Mouse (Mus musculus) midbrain, embryonic 16.5 days (tissue): ENCODE measurements around the gene Cd3eap. TPM values are rescaled to one million over a fixed set of nuclear protein-coding genes. Genes with fewer than 3 reads are reported as not detected.

Experiments
- ATAC-seq: fragments of 200-750 bp; cut with Nextera tagmentation; 2 replicates; pipeline ENCODE4 v1.8.0; 2017; ENCODE audit warnings: moderate TSS enrichment
- H3K27ac ChIP-seq: fragments of 300-500 bp; sonication (generic); 2 replicates; pipeline ENCODE4 v1.5.1; 2014; ENCODE audit warnings: mild to moderate bottlenecking, low read length, mixed read lengths
- H3K27me3 ChIP-seq: fragments of 300-500 bp; sonication (generic); 2 replicates; pipeline ENCODE4 v1.6.1; 2014; ENCODE audit warnings: low read depth, low read length, mixed read lengths; ENCODE audit not compliant: control insufficient read depth, insufficient read depth
- H3K36me3 ChIP-seq: fragments of 300-500 bp; sonication (generic); 2 replicates; pipeline ENCODE4 v1.6.1; 2014; ENCODE audit warnings: mild to moderate bottlenecking, low read length, moderate library complexity, mixed read lengths; ENCODE audit not compliant: control insufficient read depth, insufficient read depth
- H3K4me1 ChIP-seq: fragments of 300-500 bp; sonication (generic); 2 replicates; pipeline ENCODE4 v1.6.1; 2014; ENCODE audit warnings: mild to moderate bottlenecking, low read length, mixed read lengths; ENCODE audit not compliant: control insufficient read depth, insufficient read depth
- H3K4me2 ChIP-seq: fragments of 300-500 bp; sonication (generic); 2 replicates; pipeline ENCODE4 v1.6.1; 2014; ENCODE audit warnings: mild to moderate bottlenecking, low read length, mixed read lengths
- H3K4me3 ChIP-seq: fragments of 300-500 bp; sonication (generic); 2 replicates; pipeline ENCODE4 v1.5.1; 2014; ENCODE audit warnings: low read depth, mild to moderate bottlenecking, low read length, moderate library complexity, mixed read lengths
- H3K9ac ChIP-seq: fragments of 300-500 bp; sonication (generic); 2 replicates; pipeline ENCODE4 v1.6.1; 2014; ENCODE audit warnings: low read depth, low read length, mixed read lengths
- H3K9me3 ChIP-seq: fragments of 300-500 bp; sonication (generic); replicated peaks from 2 replicates; pipeline ENCODE4 v1.6.1; 2014; ENCODE audit warnings: mild to moderate bottlenecking, low read length, mixed read lengths; ENCODE audit not compliant: control insufficient read depth, poor library complexity, severe bottlenecking
- WGBS: fragments of 180-500 bp; shearing (Covaris S2); extraction: QIAGEN DNeasy Blood & Tissue Kit; methylation state at CpG from one replicate; pipeline ENCODE4 v1.1.7; 2014; 5-methylcytosine and 5-hydroxymethylcytosine counted together
- microRNA counts: library from miRNA; unstranded; fragments of <30 nt; microRNA quantifications from one replicate; lab custom pipeline; 2016
- microRNA-seq: library from miRNA; unstranded; fragments of <30 nt; microRNA quantifications from one replicate; pipeline ENCODE4, GENCODE M21; 2017
- polyA plus RNA-seq: library from polyadenylated mRNA; unstranded; fragments of >200 nt; fragmentation: Nextera tagmentation; extraction: Ambion mirVana; gene quantifications from 2 replicates; pipeline ENCODE4 v1.2.1, GENCODE M21; 2015

Cd3eap gene
- polyA plus RNA-seq, 1 experiment from 2014 or later, result 24.1 TPM

DNA sequence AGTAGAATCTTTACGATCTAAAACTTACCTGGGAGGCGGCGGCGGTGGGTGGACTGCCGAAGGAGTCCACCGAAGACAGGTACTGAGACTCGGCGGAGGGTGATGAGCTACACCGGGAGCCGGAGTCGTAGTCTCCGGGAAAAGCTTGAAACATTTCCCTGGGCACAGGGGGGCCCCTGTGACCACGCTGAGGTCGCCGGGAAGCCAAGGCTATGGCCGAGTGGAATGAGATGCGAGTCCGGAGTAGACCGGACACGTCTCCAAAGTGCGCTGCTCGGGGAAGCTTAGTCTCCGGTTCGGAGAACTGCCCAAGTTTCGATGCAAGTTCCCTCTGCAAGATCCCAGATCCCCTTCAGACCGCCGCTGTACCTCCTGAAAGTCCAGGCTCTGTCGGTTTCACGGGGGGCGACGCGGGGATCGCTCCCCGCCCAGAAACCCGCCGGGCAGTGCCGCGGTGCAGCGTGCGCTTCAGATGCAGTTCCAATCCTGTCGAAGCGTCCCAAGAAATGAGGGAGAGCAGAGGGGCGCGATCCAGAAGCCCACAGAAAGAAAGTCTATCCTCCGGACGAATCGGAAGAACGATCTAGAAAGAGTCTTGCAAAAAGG, 49.9 kb downstream of the Cd3eap start:
- no peaks in the 10 kb centered on the region for H3K36me3 ChIP-seq
- ATAC-seq, result no peak
- H3K9ac ChIP-seq, result peak overlapping the region; percentile 1
- H3K9me3 ChIP-seq, result no peaks in the 10 kb centered on the region
- peaks cover 30% of the 10 kb centered on the region for H3K27me3 ChIP-seq
- H3K27ac ChIP-seq, result no peak overlapping the region
- H3K4me2 ChIP-seq, result peak overlapping the region; percentile 98
- H3K4me1 ChIP-seq, result peaks cover 28% of the 10 kb centered on the region
- H3K4me3 ChIP-seq, result peak overlapping the region; percentile 62
- WGBS, result 2% methylated on average over 48 of the region's 48 CpGs

GRCm38 (mm10) chr7:19308454-19309277, 50.6 kb downstream of the Cd3eap start:
- ATAC-seq, result peak; percentile 86
- peak overlapping the region; percentile 77 for H3K27ac ChIP-seq

DNA sequence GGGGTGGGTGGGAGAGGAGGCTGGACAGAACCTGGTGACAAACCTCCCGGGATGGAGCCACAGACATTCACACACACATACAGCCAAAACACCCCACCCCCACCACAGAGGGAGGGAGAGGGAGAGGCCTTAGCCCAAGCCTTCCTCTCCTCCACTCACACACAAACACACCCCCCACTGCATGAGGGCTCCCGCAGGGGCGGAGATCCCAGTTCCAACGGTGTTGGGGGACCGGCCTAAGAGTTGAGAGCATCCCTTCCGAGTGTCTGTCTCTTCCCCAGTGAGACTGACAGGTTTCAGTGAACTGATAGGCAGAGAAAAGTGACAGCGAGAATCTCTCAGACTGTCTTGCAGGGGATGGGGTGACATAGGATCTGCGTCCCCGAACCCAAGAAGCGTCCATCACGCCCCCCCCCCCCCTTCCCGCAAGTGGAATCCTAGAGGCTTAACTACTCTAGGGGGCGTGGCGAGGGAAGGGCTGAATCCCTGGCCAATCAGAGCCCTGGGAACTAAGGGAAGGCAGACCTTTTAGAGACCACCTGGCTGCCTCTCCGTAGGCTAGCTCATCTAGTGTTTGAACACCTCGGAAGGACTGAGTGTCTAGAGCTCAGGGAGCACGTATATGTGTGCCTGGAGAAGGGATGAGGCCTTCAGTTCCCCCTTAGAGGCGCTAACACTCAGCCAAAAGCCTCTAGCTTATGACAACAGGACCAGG, 51.4 kb downstream of the Cd3eap start:
- Histone ChIP-seq H3K4me1 (peaks cover 34% of the 10 kb centered on the region), H3K27ac (peak overlapping the region; percentile 77), H3K27me3 (peaks cover 41% of the 10 kb centered on the region), H3K4me2 (peak overlapping the region; percentile 98), H3K9ac (peak overlapping the region; percentile 62), H3K4me3 (peak overlapping the region; percentile 62), H3K9me3 (no peaks in the 10 kb centered on the region), H3K36me3 (no peaks in the 10 kb centered on the region)
- ATAC-seq, result peak; percentile 63
- 2% methylated on average over 18 of the region's 18 CpGs for WGBS

More at GRCm38 (mm10) chr7:19308454-19309277, 50.6 kb downstream of the Cd3eap start:
- Histone ChIP-seq H3K9me3 (no peaks in the 10 kb centered on the region), H3K4me2 (peak overlapping the region; percentile 98), H3K9ac (peak overlapping the region; percentile 62), H3K4me3 (peak overlapping the region; percentile 62), H3K4me1 (peaks cover 33% of the 10 kb centered on the region), H3K36me3 (no peaks in the 10 kb centered on the region), H3K27me3 (peaks cover 33% of the 10 kb centered on the region)
- WGBS, result under 1% methylated on average over 58 of the region's 58 CpGs

DNA sequence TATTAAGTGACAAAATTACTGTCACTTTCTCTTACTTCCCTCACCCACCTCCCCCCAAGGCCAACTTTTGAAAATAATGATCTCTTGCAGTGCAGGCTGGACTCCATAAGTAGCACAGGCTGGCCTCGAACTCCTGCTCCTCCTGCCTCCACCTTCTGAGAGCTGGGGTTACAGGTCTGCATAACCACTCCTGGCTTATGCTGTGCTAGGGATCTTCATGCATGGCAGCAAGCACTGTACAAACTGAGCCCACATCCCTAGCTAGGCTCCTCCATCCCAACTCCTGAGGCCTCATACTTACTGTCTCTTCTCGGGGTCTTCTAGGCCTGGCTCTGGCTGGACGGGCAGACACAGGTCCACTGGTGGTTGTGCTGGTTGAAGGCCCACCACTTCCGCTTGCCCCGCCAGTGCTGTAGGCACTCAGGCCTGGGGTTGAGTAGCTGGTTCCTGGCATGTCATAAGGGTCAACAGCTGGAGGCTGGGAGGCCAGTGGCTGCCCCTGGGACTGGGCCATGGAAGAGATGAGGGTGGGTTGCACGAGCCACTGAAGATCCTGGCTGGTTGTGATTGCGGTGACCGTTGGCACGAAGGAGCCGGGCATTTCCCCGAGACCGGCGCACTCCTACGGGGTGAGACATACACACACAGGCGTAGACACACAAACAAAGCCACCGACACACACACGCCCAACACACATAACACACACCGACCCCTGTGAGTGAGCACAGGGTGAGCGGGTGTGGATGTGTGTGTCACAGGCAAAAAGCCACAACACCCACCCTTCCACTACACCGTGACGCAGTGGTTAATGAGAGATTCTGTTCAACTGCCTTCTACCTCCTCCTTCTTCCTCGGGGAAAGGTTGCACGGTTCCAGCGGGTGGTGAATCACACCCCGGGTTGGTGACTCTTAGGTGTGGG, 52.2 kb downstream of the Cd3eap start:
- Histone ChIP-seq H3K27me3 (peaks cover 41% of the 10 kb centered on the region), H3K27ac (no peak overlapping the region), H3K9ac (no peak overlapping the region), H3K4me2 (no peak overlapping the region), H3K4me1 (peaks cover 39% of the 10 kb centered on the region), H3K36me3 (no peaks in the 10 kb centered on the region), H3K9me3 (no peaks in the 10 kb centered on the region), H3K4me3 (no peak overlapping the region)
- no peak for ATAC-seq
- WGBS, result 70% methylated on average over 25 of the region's 25 CpGs

MicroRNAs within 50 kb of the gene (microRNA counts, 519-probe panel; counts per million panel counts)
- microRNA mmu-miR-343 (lab: Ali Mortazavi, UCI), result 386 counts per million, percentile 18 among the panel's probes with 10 or more counts

Small RNAs within 50 kb of the gene (microRNA-seq; reads per million reads assigned to microRNA genes)
- gene Mir343, result not detected

Other genes with a start within 250 kb of the Cd3eap start
- gene Gm4969, start 241.1 kb downstream of the Cd3eap start, polyA plus RNA-seq, result 8.2 and 9.5 TPM in 2 replicates
- gene Fbxo46, start 239.6 kb downstream of the Cd3eap start, polyA plus RNA-seq, result 18.2 and 21.1 TPM in 2 replicates
- 24.9 and 28.8 TPM in 2 replicates for gene Qpctl, start 210.2 kb downstream of the Cd3eap start, polyA plus RNA-seq
- gene Snrpd2, start 209.8 kb downstream of the Cd3eap start, polyA plus RNA-seq, result 105 TPM in 2 replicates
- 4.0 and 4.8 TPM in 2 replicates for gene Gipr, start 193.4 kb downstream of the Cd3eap start, polyA plus RNA-seq
- 10.6 TPM in 2 replicates for gene Eml2, start 183.1 kb downstream of the Cd3eap start, polyA plus RNA-seq
- 3.4 and 4.5 TPM in 2 replicates for gene Gpr4, start 146.9 kb downstream of the Cd3eap start, polyA plus RNA-seq
- gene Opa3, start 131.1 kb downstream of the Cd3eap start, polyA plus RNA-seq, result 33.8 and 36.5 TPM in 2 replicates
- 35.5 and 40.9 TPM in 2 replicates for gene Vasp, start 87.7 kb downstream of the Cd3eap start, polyA plus RNA-seq
- 1.5 and 1.6 TPM in 2 replicates for gene Ppm1n, start 79.4 kb downstream of the Cd3eap start, polyA plus RNA-seq
- 111 and 114 TPM in 2 replicates for gene Rtn2, start 76.9 kb downstream of the Cd3eap start, polyA plus RNA-seq
- 0.06 TPM in 2 replicates for gene Fosb, start 49.4 kb downstream of the Cd3eap start, polyA plus RNA-seq
- 80.1 and 82.4 TPM in 2 replicates for gene Ercc1, start 14.7 kb downstream of the Cd3eap start, polyA plus RNA-seq
- 2.0 and 2.8 TPM in 2 replicates for gene Ppp1r13l, start 266 bp upstream of the Cd3eap start, polyA plus RNA-seq
- 28.0 and 29.5 TPM in 2 replicates for gene Ercc2, start 22.5 kb upstream of the Cd3eap start, polyA plus RNA-seq
- gene Klc3, start 44.6 kb upstream of the Cd3eap start, polyA plus RNA-seq, result 1.4 and 1.7 TPM in 2 replicates
- 0.25 and 0.35 TPM in 2 replicates for gene Ckm, start 45.3 kb upstream of the Cd3eap start, polyA plus RNA-seq
- gene Mark4, start 99.3 kb upstream of the Cd3eap start, polyA plus RNA-seq, result 14.8 and 16.2 TPM in 2 replicates
- 0.12 and 0.45 TPM in 2 replicates for gene Exoc3l2, start 103.8 kb upstream of the Cd3eap start, polyA plus RNA-seq
- 3.9 and 4.2 TPM in 2 replicates for gene Bloc1s3, start 148.9 kb upstream of the Cd3eap start, polyA plus RNA-seq
- 30.5 and 31.9 TPM in 2 replicates for gene Trappc6a, start 148.9 kb upstream of the Cd3eap start, polyA plus RNA-seq
- 0.88 and 0.92 TPM in 2 replicates for gene Nkpd1, start 158.4 kb upstream of the Cd3eap start, polyA plus RNA-seq
- gene Ppp1r37, start 203.6 kb upstream of the Cd3eap start, polyA plus RNA-seq, result 34.7 and 37.8 TPM in 2 replicates
- gene Zfp296, start 217.8 kb upstream of the Cd3eap start, polyA plus RNA-seq, result 0.11 and 0.14 TPM in 2 replicates
- 143 and 145 TPM in 2 replicates for gene Gemin7, start 218.1 kb upstream of the Cd3eap start, polyA plus RNA-seq
- gene Clasrp, start 245.0 kb upstream of the Cd3eap start, polyA plus RNA-seq, result 58.6 TPM in 2 replicates